Mouse (Mus musculus): ENCODE measurements around the gene Camk1d.
A peak's percentile ranks its signal among the peaks of the same experiment; 100 is the strongest.
"Not testable (repeated sequence)": the region's sequence is repeated elsewhere in the genome, so short reads cannot be mapped to it uniquely, and the experiment has no call there.

Camk1d gene

GRCm38 (mm10) chr2:5403850-5404249, 310.5 kb downstream of the Camk1d start:
- peak; percentile 6 for DNase-seq (ENCODE audit: low read depth, low spot score)

GRCm38 (mm10) chr2:5402036-5402435, 312.3 kb downstream of the Camk1d start:
- no peak for DNase-seq (ENCODE audit: low read depth, low spot score)

GRCm38 (mm10) chr2:5398505-5398904, 315.8 kb downstream of the Camk1d start:
- DNase-seq (ENCODE audit: low read depth, low spot score), result no peak

GRCm38 (mm10) chr2:5398043-5398442, 316.3 kb downstream of the Camk1d start:
- DNase-seq (ENCODE audit: low read depth, low spot score), result no peak

- DNase-seq (ENCODE audit: low read depth, low spot score), result no peak
These were observed 316.8 kb downstream of the Camk1d start for GRCm38 (mm10) chr2:5397468-5397867.

GRCm38 (mm10) chr2:5396415-5396814, 317.9 kb downstream of the Camk1d start:
- no peak for DNase-seq (ENCODE audit: low read depth, low spot score)

- no peak for DNase-seq (ENCODE audit: low read depth, low spot score)
These were observed 318.4 kb downstream of the Camk1d start for GRCm38 (mm10) chr2:5395873-5396272.

- DNase-seq (ENCODE audit: low read depth, low spot score), result no peak
These were observed 321.4 kb downstream of the Camk1d start for GRCm38 (mm10) chr2:5392921-5393320.

GRCm38 (mm10) chr2:5392470-5392869, 321.8 kb downstream of the Camk1d start:
- DNase-seq (ENCODE audit: low read depth, low spot score), result no peak

GRCm38 (mm10) chr2:5388381-5388780, 325.9 kb downstream of the Camk1d start:
- no peak for DNase-seq (ENCODE audit: low read depth, low spot score)

- DNase-seq (ENCODE audit: low read depth, low spot score), result no peak
These were observed 332.3 kb downstream of the Camk1d start for GRCm38 (mm10) chr2:5381712-5382710.

GRCm38 (mm10) chr2:5380973-5381372, 333.3 kb downstream of the Camk1d start:
- DNase-seq (ENCODE audit: low read depth, low spot score), result no peak

- DNase-seq (ENCODE audit: low read depth, low spot score), result not testable (repeated sequence)
These were observed 335.4 kb downstream of the Camk1d start for GRCm38 (mm10) chr2:5378922-5379321.

- no peak for DNase-seq (ENCODE audit: low read depth, low spot score)
These were observed 336.1 kb downstream of the Camk1d start for GRCm38 (mm10) chr2:5378066-5378672.

- no peak for DNase-seq (ENCODE audit: low read depth, low spot score)
These were observed 341.4 kb downstream of the Camk1d start for GRCm38 (mm10) chr2:5372886-5373429.

- no peak for DNase-seq (ENCODE audit: low read depth, low spot score)
These were observed 343.0 kb downstream of the Camk1d start for GRCm38 (mm10) chr2:5371316-5371715.

GRCm38 (mm10) chr2:5370591-5370990, 343.7 kb downstream of the Camk1d start:
- no peak for DNase-seq (ENCODE audit: low read depth, low spot score)

- no peak for DNase-seq (ENCODE audit: low read depth, low spot score)
These were observed 350.5 kb downstream of the Camk1d start for GRCm38 (mm10) chr2:5363836-5364235.

- DNase-seq (ENCODE audit: low read depth, low spot score), result no peak
These were observed 356.3 kb downstream of the Camk1d start for GRCm38 (mm10) chr2:5358049-5358448.

- no peak for DNase-seq (ENCODE audit: low read depth, low spot score)
These were observed 357.3 kb downstream of the Camk1d start for GRCm38 (mm10) chr2:5357056-5357455.

GRCm38 (mm10) chr2:5352821-5353522, 361.3 kb downstream of the Camk1d start:
- DNase-seq (ENCODE audit: low read depth, low spot score), result no peak

- no peak for DNase-seq (ENCODE audit: low read depth, low spot score)
These were observed 369.0 kb downstream of the Camk1d start for GRCm38 (mm10) chr2:5345344-5345743.
